Mouse (Mus musculus): ENCODE data around the gene Akap8l. TPM values are rescaled to one million over a fixed set of nuclear protein-coding genes. Genes with fewer than 3 reads are reported as not detected.

Akap8l gene
- polyA plus RNA-seq (2016; fragmentation: Nextera tagmentation; extraction: Ambion mirVana) = 79.0 and 79.9 TPM in 2 replicates

GRCm38 (mm10) chr17:32350382-32350983 lies at the start of gene Akap8l:
Gene Akap8l (minus strand): TSS chr17:32350607.
- Histone ChIP-seq H3K27me3 (ENCODE audit: poor library complexity, severe bottlenecking) (no peaks in the 10 kb centered on the region), H3K36me3 (replicated peaks) (peaks cover 24% of the 10 kb centered on the region), H3K9me3 (no peaks in the 10 kb centered on the region), H3K27ac (peak within 1 kb of the TSS; percentile 91), H3K4me3 (peak within 1 kb of the TSS; percentile 81), H3K4me1 (peaks cover 27% of the 10 kb centered on the region)
- peak; percentile 93 for DNase-seq (ENCODE audit: extremely low spot score, low spot score)
- WGBS = under 1% methylated on average over 37 of the region's 37 CpGs

- 4% methylated on average over 37 of the region's 37 CpGs for WGBS
- no peak for DNase-seq (ENCODE audit: extremely low spot score, low spot score)
- Histone ChIP-seq H3K9me3 (no peaks in the 10 kb centered on the region), H3K4me1 (peaks cover 16% of the 10 kb centered on the region), H3K27ac (0 out of 2 replicates have a peak overlapping the region, but pooled peaks have one; percentile 8), H3K36me3 (replicated peaks) (no peaks in the 10 kb centered on the region), H3K4me3 (peak overlapping the region; percentile 36), H3K27me3 (ENCODE audit: poor library complexity, severe bottlenecking) (peaks cover 94% of the 10 kb centered on the region)
Observed at GRCm38 (mm10) chr17:32396266-32396665, 45.9 kb upstream of the Akap8l start.

GRCm38 (mm10) chr17:32393944-32394343 lies 43.5 kb upstream of the Akap8l start:
- Histone ChIP-seq H3K27ac (no peak overlapping the region), H3K27me3 (ENCODE audit: poor library complexity, severe bottlenecking) (peaks cover 92% of the 10 kb centered on the region), H3K4me1 (peaks cover 24% of the 10 kb centered on the region), H3K9me3 (no peaks in the 10 kb centered on the region), H3K4me3 (no peak overlapping the region), H3K36me3 (replicated peaks) (no peaks in the 10 kb centered on the region)
- WGBS = 88% methylated on average over 10 of the region's 10 CpGs
- DNase-seq (ENCODE audit: extremely low spot score, low spot score) = no peak

GRCm38 (mm10) chr17:32389101-32389659 lies 38.8 kb upstream of the Akap8l start, which contains the start of gene Wiz:
Gene Wiz (minus strand): TSS chr17:32389439.
- WGBS = 0% methylated on average over 38 of the region's 44 CpGs
- peak within 1 kb of the TSS; percentile 96 for H3K27ac ChIP-seq
- DNase-seq (ENCODE audit: extremely low spot score, low spot score) = peak; percentile 90
- peaks cover 54% of the 10 kb centered on the region for H3K27me3 ChIP-seq (ENCODE audit: poor library complexity, severe bottlenecking)
- H3K36me3 ChIP-seq (replicated peaks) = peaks cover 10% of the 10 kb centered on the region
- peaks cover 34% of the 10 kb centered on the region for H3K4me1 ChIP-seq
- H3K9me3 ChIP-seq = no peaks in the 10 kb centered on the region
- peak within 1 kb of the TSS; percentile 88 for H3K4me3 ChIP-seq

GRCm38 (mm10) chr17:32388370-32389100 lies 38.1 kb upstream of the Akap8l start:
- Histone ChIP-seq H3K36me3 (replicated peaks) (peaks cover 17% of the 10 kb centered on the region), H3K9me3 (no peaks in the 10 kb centered on the region), H3K4me1 (peaks cover 34% of the 10 kb centered on the region), H3K27ac (peak overlapping the region; percentile 96), H3K27me3 (ENCODE audit: poor library complexity, severe bottlenecking) (peaks cover 47% of the 10 kb centered on the region), H3K4me3 (peak overlapping the region; percentile 88)
- WGBS = under 1% methylated on average over 38 of the region's 39 CpGs
- DNase-seq (ENCODE audit: extremely low spot score, low spot score) = peak; percentile 35

GRCm38 (mm10) chr17:32387986-32388369 lies 37.6 kb upstream of the Akap8l start:
- WGBS = 40% methylated on average over 7 of the region's 7 CpGs
- H3K4me3 ChIP-seq = peak overlapping the region; percentile 88
- H3K9me3 ChIP-seq = no peaks in the 10 kb centered on the region
- no peak for DNase-seq (ENCODE audit: extremely low spot score, low spot score)
- H3K4me1 ChIP-seq = peaks cover 34% of the 10 kb centered on the region
- peak overlapping the region; percentile 96 for H3K27ac ChIP-seq
- peaks cover 22% of the 10 kb centered on the region for H3K36me3 ChIP-seq (replicated peaks)
- H3K27me3 ChIP-seq (ENCODE audit: poor library complexity, severe bottlenecking) = peaks cover 42% of the 10 kb centered on the region

- Histone ChIP-seq H3K27me3 (ENCODE audit: poor library complexity, severe bottlenecking) (peaks cover 30% of the 10 kb centered on the region), H3K4me1 (peaks cover 26% of the 10 kb centered on the region), H3K4me3 (no peak overlapping the region; the same call in 1 of the 2 replicates), H3K27ac (no peak overlapping the region), H3K9me3 (no peaks in the 10 kb centered on the region), H3K36me3 (replicated peaks) (peaks cover 32% of the 10 kb centered on the region)
- DNase-seq (ENCODE audit: extremely low spot score, low spot score) = no peak
- 71% methylated on average over 9 of the region's 9 CpGs for WGBS
Observed at GRCm38 (mm10) chr17:32386659-32387432, 36.4 kb upstream of the Akap8l start.

- H3K27ac ChIP-seq = no peak overlapping the region
Observed at GRCm38 (mm10) chr17:32383661-32384060, 33.3 kb upstream of the Akap8l start.

GRCm38 (mm10) chr17:32382576-32382975 lies 32.2 kb upstream of the Akap8l start:
- Histone ChIP-seq H3K4me1 (peaks cover 9% of the 10 kb centered on the region), H3K36me3 (replicated peaks) (peaks cover 47% of the 10 kb centered on the region), H3K4me3 (no peak overlapping the region), H3K27ac (no peak overlapping the region), H3K9me3 (no peaks in the 10 kb centered on the region), H3K27me3 (ENCODE audit: poor library complexity, severe bottlenecking) (0 out of 2 replicates have a peak, but pooled peaks cover 4% of the 10 kb centered on the region)
- DNase-seq (ENCODE audit: extremely low spot score, low spot score) = no peak
- 93% methylated on average over 7 of the region's 7 CpGs for WGBS

More at GRCm38 (mm10) chr17:32383661-32384060, 33.3 kb upstream of the Akap8l start:
- DNase-seq (ENCODE audit: extremely low spot score, low spot score) = no peak
- Histone ChIP-seq H3K27me3 (ENCODE audit: poor library complexity, severe bottlenecking) (peaks cover 10% of the 10 kb centered on the region; the same call in 1 of the 2 replicates), H3K4me1 (peaks cover 20% of the 10 kb centered on the region), H3K4me3 (no peak overlapping the region), H3K9me3 (no peaks in the 10 kb centered on the region), H3K36me3 (replicated peaks) (peaks cover 37% of the 10 kb centered on the region)
- WGBS = 85% methylated on average over 5 of the region's 5 CpGs

GRCm38 (mm10) chr17:32378786-32379185 lies 28.4 kb upstream of the Akap8l start:
- no peaks in the 10 kb centered on the region for H3K27me3 ChIP-seq (ENCODE audit: poor library complexity, severe bottlenecking)
- peaks cover 14% of the 10 kb centered on the region for H3K4me1 ChIP-seq
- H3K27ac ChIP-seq = no peak overlapping the region
- peaks cover 47% of the 10 kb centered on the region for H3K36me3 ChIP-seq (replicated peaks)
- H3K4me3 ChIP-seq = no peak overlapping the region
- no peaks in the 10 kb centered on the region for H3K9me3 ChIP-seq
- no peak for DNase-seq (ENCODE audit: extremely low spot score, low spot score)
- WGBS = 79% methylated on average over 2 of the region's 2 CpGs

- Histone ChIP-seq H3K36me3 (replicated peaks) (peaks cover 30% of the 10 kb centered on the region), H3K27me3 (ENCODE audit: poor library complexity, severe bottlenecking) (no peaks in the 10 kb centered on the region), H3K4me3 (no peak overlapping the region), H3K9me3 (no peaks in the 10 kb centered on the region), H3K27ac (no peak overlapping the region), H3K4me1 (peaks cover 14% of the 10 kb centered on the region)
- 87% methylated on average over 9 of the region's 9 CpGs for WGBS
- no peak for DNase-seq (ENCODE audit: extremely low spot score, low spot score)
Observed at GRCm38 (mm10) chr17:32377137-32377536, 26.7 kb upstream of the Akap8l start.

GRCm38 (mm10) chr17:32376475-32376874 lies 26.1 kb upstream of the Akap8l start:
- H3K27me3 ChIP-seq (ENCODE audit: poor library complexity, severe bottlenecking) = no peaks in the 10 kb centered on the region
- H3K36me3 ChIP-seq (replicated peaks) = peaks cover 29% of the 10 kb centered on the region
- H3K9me3 ChIP-seq = no peaks in the 10 kb centered on the region
- H3K4me3 ChIP-seq = no peak overlapping the region
- peaks cover 14% of the 10 kb centered on the region for H3K4me1 ChIP-seq
- no peak for DNase-seq (ENCODE audit: extremely low spot score, low spot score)
- 91% methylated on average over 15 of the region's 15 CpGs for WGBS
- no peak overlapping the region for H3K27ac ChIP-seq

All from forebrain, embryonic 10.5 days (tissue).